Mouse (Mus musculus): Measurements from ENCODE around the gene Bbx. TPM values are rescaled to one million over a fixed set of nuclear protein-coding genes. Genes with fewer than 3 reads are reported as not detected.

The Bbx gene
- polyA plus RNA-seq, 1 experiment, result 55.5 TPM

DNA sequence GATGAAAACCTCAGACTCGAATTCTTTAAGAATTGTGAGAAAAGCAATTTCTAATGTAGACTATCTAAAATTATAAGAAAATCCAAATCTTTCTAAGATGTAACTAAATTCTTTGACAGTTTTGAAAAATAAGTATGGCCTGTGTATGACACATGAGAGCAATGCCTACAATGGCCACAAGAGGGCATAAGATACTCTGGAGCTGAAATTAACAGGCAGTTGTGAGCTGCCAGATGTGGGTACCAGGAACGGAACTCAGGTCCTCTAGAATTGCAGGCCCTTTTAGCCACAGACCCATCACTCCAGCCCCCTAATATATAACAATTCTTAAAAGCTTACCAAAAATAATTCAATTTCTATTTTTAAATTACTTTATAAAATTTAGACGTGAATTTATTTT, 57.6 kb downstream of the Bbx start:
- H3K36me3 ChIP-seq (ENCODE audit: control insufficient read depth, insufficient read depth, low read length), result no peaks in the 10 kb centered on the region
- H3K4me1 ChIP-seq (ENCODE audit: control insufficient read depth, insufficient read depth, low read length), result no peaks in the 10 kb centered on the region
- H3K27me3 ChIP-seq (ENCODE audit: control insufficient read depth, insufficient read depth, low read length), result no peaks in the 10 kb centered on the region
- TF ChIP-seq POLR2A (IDR thresholded peaks at IDR 0.05; ENCODE audit: control insufficient read depth, low read depth, low read length), result no peak
- TF ChIP-seq CTCF (IDR thresholded peaks at IDR 0.05; ENCODE audit: control insufficient read depth, insufficient read depth, insufficient replicate concordance, low read depth, low read length), result peak; percentile 24; the same call in 1 of the 2 replicates
- H3K27ac ChIP-seq (ENCODE audit: control insufficient read depth, insufficient read depth, low read depth, low read length), result no peak overlapping the region
- H3K4me3 ChIP-seq (ENCODE audit: control insufficient read depth, low read depth, low read length), result no peak overlapping the region

- no peaks in the 10 kb centered on the region for H3K27me3 ChIP-seq (ENCODE audit: control insufficient read depth, insufficient read depth, low read length)
- H3K4me3 ChIP-seq (ENCODE audit: control insufficient read depth, low read depth, low read length), result no peak overlapping the region
- no peaks in the 10 kb centered on the region for H3K4me1 ChIP-seq (ENCODE audit: control insufficient read depth, insufficient read depth, low read length)
- H3K27ac ChIP-seq (ENCODE audit: control insufficient read depth, insufficient read depth, low read depth, low read length), result no peak overlapping the region
- H3K36me3 ChIP-seq (ENCODE audit: control insufficient read depth, insufficient read depth, low read length), result no peaks in the 10 kb centered on the region
- TF ChIP-seq POLR2A (IDR thresholded peaks at IDR 0.05; ENCODE audit: control insufficient read depth, low read depth, low read length), result no peak
- TF ChIP-seq CTCF (IDR thresholded peaks at IDR 0.05; ENCODE audit: control insufficient read depth, insufficient read depth, insufficient replicate concordance, low read depth, low read length), result no peak
These were observed 58.5 kb downstream of the Bbx start for GRCm38 (mm10) chr16:50373685-50374084.

- Histone ChIP-seq H3K4me1 (ENCODE audit: control insufficient read depth, insufficient read depth, low read length) (no peaks in the 10 kb centered on the region), H3K4me3 (ENCODE audit: control insufficient read depth, low read depth, low read length) (no peak overlapping the region), H3K27me3 (ENCODE audit: control insufficient read depth, insufficient read depth, low read length) (no peaks in the 10 kb centered on the region), H3K36me3 (ENCODE audit: control insufficient read depth, insufficient read depth, low read length) (no peaks in the 10 kb centered on the region), H3K27ac (ENCODE audit: control insufficient read depth, insufficient read depth, low read depth, low read length) (no peak overlapping the region)
- TF ChIP-seq CTCF (IDR thresholded peaks at IDR 0.05; ENCODE audit: control insufficient read depth, insufficient read depth, insufficient replicate concordance, low read depth, low read length) (no peak), POLR2A (IDR thresholded peaks at IDR 0.05; ENCODE audit: control insufficient read depth, low read depth, low read length) (no peak)
These were observed 59.6 kb downstream of the Bbx start for GRCm38 (mm10) chr16:50372543-50372942.

DNA sequence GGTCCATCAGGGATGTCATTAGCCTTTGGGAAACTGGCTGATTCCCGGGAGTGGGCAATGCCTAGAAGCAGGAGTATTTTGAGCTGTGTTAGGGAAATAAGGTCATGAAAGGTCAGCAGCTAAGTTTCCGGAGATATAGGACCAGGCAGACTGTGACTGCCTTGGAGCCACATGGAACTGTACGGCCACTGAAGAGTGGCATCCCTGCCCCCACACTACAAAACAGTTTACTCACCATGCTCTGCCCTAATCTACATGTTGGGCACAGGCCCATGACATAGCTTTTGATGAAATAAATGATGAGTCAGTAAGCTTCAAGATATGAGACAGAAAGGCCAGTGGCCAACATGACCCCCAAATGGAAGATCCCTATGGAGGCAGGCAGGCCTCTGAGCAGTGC, 60.7 kb downstream of the Bbx start:
- no peak overlapping the region for H3K27ac ChIP-seq (ENCODE audit: control insufficient read depth, insufficient read depth, low read depth, low read length)
- peaks cover 3% of the 10 kb centered on the region; the same call in 1 of the 2 replicates for H3K4me1 ChIP-seq (ENCODE audit: control insufficient read depth, insufficient read depth, low read length)
- H3K4me3 ChIP-seq (ENCODE audit: control insufficient read depth, low read depth, low read length), result no peak overlapping the region
- H3K27me3 ChIP-seq (ENCODE audit: control insufficient read depth, insufficient read depth, low read length), result no peaks in the 10 kb centered on the region
- no peak for TF ChIP-seq POLR2A (IDR thresholded peaks at IDR 0.05; ENCODE audit: control insufficient read depth, low read depth, low read length)
- TF ChIP-seq CTCF (IDR thresholded peaks at IDR 0.05; ENCODE audit: control insufficient read depth, insufficient read depth, insufficient replicate concordance, low read depth, low read length), result no peak
- no peaks in the 10 kb centered on the region for H3K36me3 ChIP-seq (ENCODE audit: control insufficient read depth, insufficient read depth, low read length)

- Histone ChIP-seq H3K27ac (ENCODE audit: control insufficient read depth, insufficient read depth, low read depth, low read length) (no peak overlapping the region), H3K27me3 (ENCODE audit: control insufficient read depth, insufficient read depth, low read length) (no peaks in the 10 kb centered on the region), H3K4me1 (ENCODE audit: control insufficient read depth, insufficient read depth, low read length) (peaks cover 3% of the 10 kb centered on the region; the same call in 1 of the 2 replicates), H3K4me3 (ENCODE audit: control insufficient read depth, low read depth, low read length) (no peak overlapping the region), H3K36me3 (ENCODE audit: control insufficient read depth, insufficient read depth, low read length) (no peaks in the 10 kb centered on the region)
- TF ChIP-seq POLR2A (IDR thresholded peaks at IDR 0.05; ENCODE audit: control insufficient read depth, low read depth, low read length) (no peak), CTCF (IDR thresholded peaks at IDR 0.05; ENCODE audit: control insufficient read depth, insufficient read depth, insufficient replicate concordance, low read depth, low read length) (no peak)
These were observed 61.8 kb downstream of the Bbx start for GRCm38 (mm10) chr16:50370423-50370822.

- Histone ChIP-seq H3K27me3 (ENCODE audit: control insufficient read depth, insufficient read depth, low read length) (no peaks in the 10 kb centered on the region), H3K4me3 (ENCODE audit: control insufficient read depth, low read depth, low read length) (no peak overlapping the region), H3K4me1 (ENCODE audit: control insufficient read depth, insufficient read depth, low read length) (peaks cover 8% of the 10 kb centered on the region), H3K27ac (ENCODE audit: control insufficient read depth, insufficient read depth, low read depth, low read length) (no peak overlapping the region), H3K36me3 (ENCODE audit: control insufficient read depth, insufficient read depth, low read length) (no peaks in the 10 kb centered on the region)
- TF ChIP-seq POLR2A (IDR thresholded peaks at IDR 0.05; ENCODE audit: control insufficient read depth, low read depth, low read length) (no peak), CTCF (IDR thresholded peaks at IDR 0.05; ENCODE audit: control insufficient read depth, insufficient read depth, insufficient replicate concordance, low read depth, low read length) (no peak)
These were observed 65.6 kb downstream of the Bbx start for GRCm38 (mm10) chr16:50366556-50366955.

- H3K4me3 ChIP-seq (ENCODE audit: control insufficient read depth, low read depth, low read length), result peak overlapping the region; percentile 55; the same call in 1 of the 2 replicates
- H3K36me3 ChIP-seq (ENCODE audit: control insufficient read depth, insufficient read depth, low read length), result no peaks in the 10 kb centered on the region
- H3K27ac ChIP-seq (ENCODE audit: control insufficient read depth, insufficient read depth, low read depth, low read length), result 0 out of 2 replicates have a peak overlapping the region, but pooled peaks have one; percentile 25
- H3K27me3 ChIP-seq (ENCODE audit: control insufficient read depth, insufficient read depth, low read length), result no peaks in the 10 kb centered on the region
- H3K4me1 ChIP-seq (ENCODE audit: control insufficient read depth, insufficient read depth, low read length), result peaks cover 8% of the 10 kb centered on the region
- TF ChIP-seq CTCF (IDR thresholded peaks at IDR 0.05; ENCODE audit: control insufficient read depth, insufficient read depth, insufficient replicate concordance, low read depth, low read length) (no peak), POLR2A (IDR thresholded peaks at IDR 0.05; ENCODE audit: control insufficient read depth, low read depth, low read length) (no peak)
These were observed 67.8 kb downstream of the Bbx start for GRCm38 (mm10) chr16:50364189-50365059.
